Mouse (Mus musculus) small intestine, adult 10 weeks (tissue): ENCODE measurements around the gene Ubxn11. TPM values are rescaled to one million over a fixed set of nuclear protein-coding genes. Genes with fewer than 3 reads are reported as not detected.

Source experiments
- polyA plus RNA-seq: library from polyadenylated mRNA; stranded (reverse); fragments of 350-450 nt; fragmentation: Illumina TruSeq; extraction: RNeasy Lipid Tissue Mini Kit (QIAGEN cat#74804); gene quantifications from one replicate; pipeline ENCODE4 v1.2.3, GENCODE M21; 2014; ENCODE audit warnings: low replicate concordance

Ubxn11 gene
- not detected for polyA plus RNA-seq

GRCm38 (mm10) chr4:134101979-134102741 is at the start of gene Ubxn11:
TSS of gene Ubxn11 (plus strand) at chr4:134102570.

GRCm38 (mm10) chr4:134053538-134053937 is 48.8 kb upstream of the Ubxn11 start, which contains the start of gene Zfp683:
TSS of gene Zfp683 (plus strand) at chr4:134053838.

GRCm38 (mm10) chr4:134060135-134060865 is 42.1 kb upstream of the Ubxn11 start, which contains the start of gene Crybg2:
TSS of gene Crybg2 (plus strand) at chr4:134060815.

GRCm38 (mm10) chr4:134094923-134095547 is 7.3 kb upstream of the Ubxn11 start, which contains the start of gene Cd52:
TSS of gene Cd52 (minus strand) at chr4:134095082.

GRCm38 (mm10) chr4:134128221-134128982 is 26.0 kb downstream of the Ubxn11 start, which contains the start of gene Sh3bgrl3:
TSS of gene Sh3bgrl3 (minus strand) at chr4:134128789.

Other genes with a start within 250 kb of the Ubxn11 start
- 11.8 TPM for gene Rps6ka1, start 214.8 kb upstream of the Ubxn11 start, polyA plus RNA-seq
- 296 TPM for gene Hmgn2, start 133.9 kb upstream of the Ubxn11 start, polyA plus RNA-seq
- gene Dhdds, start 101.7 kb upstream of the Ubxn11 start, polyA plus RNA-seq = 10.2 TPM
- not detected for gene Lin28a, start 83.7 kb upstream of the Ubxn11 start, polyA plus RNA-seq
- not detected for gene Zfp683, start 48.7 kb upstream of the Ubxn11 start, polyA plus RNA-seq
- gene Crybg2, start 41.8 kb upstream of the Ubxn11 start, polyA plus RNA-seq = 4.2 TPM
- gene Cd52, start 7.5 kb upstream of the Ubxn11 start, polyA plus RNA-seq = 51.9 TPM
- 1.7 TPM for gene Sh3bgrl3, start 26.2 kb downstream of the Ubxn11 start, polyA plus RNA-seq
- gene Cep85, start 84.5 kb downstream of the Ubxn11 start, polyA plus RNA-seq = 3.7 TPM
- not detected for gene Gm7534, start 100.4 kb downstream of the Ubxn11 start, polyA plus RNA-seq
- not detected for gene Catsper4, start 124.8 kb downstream of the Ubxn11 start, polyA plus RNA-seq
- 1.0 TPM for gene Cnksr1, start 135.8 kb downstream of the Ubxn11 start, polyA plus RNA-seq
- gene E130218I03Rik, start 141.1 kb downstream of the Ubxn11 start, polyA plus RNA-seq = not detected
- gene Zfp593, start 143.0 kb downstream of the Ubxn11 start, polyA plus RNA-seq = 0.22 TPM
- gene Gm30191, start 144.4 kb downstream of the Ubxn11 start, polyA plus RNA-seq = not detected
- not detected for gene Grrp1, start 151.5 kb downstream of the Ubxn11 start, polyA plus RNA-seq
- gene Pdik1l, start 185.3 kb downstream of the Ubxn11 start, polyA plus RNA-seq = 28.0 TPM
- gene Trim63, start 212.6 kb downstream of the Ubxn11 start, polyA plus RNA-seq = 0.48 TPM
- gene Slc30a2, start 240.6 kb downstream of the Ubxn11 start, polyA plus RNA-seq = 17.2 TPM